Mouse (Mus musculus) megakaryocyte progenitor cell, adult 5-6 weeks (primary cell): ENCODE results near the gene Ptgdr2. TPM values are rescaled to one million over a fixed set of nuclear protein-coding genes. Genes with fewer than 3 reads are reported as not detected.
A peak's percentile ranks its signal among the peaks of the same experiment; 100 is the strongest.

Experiments used
- ATAC-seq: replicated peaks from 2 replicates; pipeline ENCODE4 v1.8.0; 2016; ENCODE audit warnings: mild to moderate bottlenecking, moderate TSS enrichment, inconsistent platforms; ENCODE audit not compliant: poor library complexity
- total RNA-seq, 2 experiments: library from RNA; stranded (forward) in 1 of 2; stranded (reverse) in 1 of 2; fragments of 157-497, 149-512 nt in 1 of 2; fragments of 200-1000 nt in 1 of 2; gene quantifications; 2 replicates each; pipeline versions ENCODE4 v1.2.3 to v1.2.4; 2015 to 2017

Gene Ptgdr2
- total RNA-seq, 2 experiments from 2014 or later, result 0.07 TPM; not detected in 1

- ATAC-seq, result no peak
Measured at GRCm38 (mm10) chr19:10926666-10927065, 10.3 kb upstream of the Ptgdr2 start.

- peak; percentile 65 for ATAC-seq
Measured at GRCm38 (mm10) chr19:10930641-10931040, 6.3 kb upstream of the Ptgdr2 start.

GRCm38 (mm10) chr19:10935029-10935428, 1.9 kb upstream of the Ptgdr2 start:
- ATAC-seq, result no peak

GRCm38 (mm10) chr19:10936077-10936476, 883 bp upstream of the Ptgdr2 start:
- ATAC-seq, result no peak

GRCm38 (mm10) chr19:10938771-10939170, 1.8 kb downstream of the Ptgdr2 start:
- ATAC-seq, result no peak

GRCm38 (mm10) chr19:10940097-10940800, 3.3 kb downstream of the Ptgdr2 start:
- ATAC-seq, result peak; percentile 88

- 0 out of 2 replicates have a peak, but pooled peaks have one; percentile 3 for ATAC-seq
Measured at GRCm38 (mm10) chr19:10940801-10941457, 4.0 kb downstream of the Ptgdr2 start.

GRCm38 (mm10) chr19:10943955-10944354, 7.0 kb downstream of the Ptgdr2 start:
- peak; percentile 21 for ATAC-seq

GRCm38 (mm10) chr19:10946506-10946905, 9.5 kb downstream of the Ptgdr2 start:
- ATAC-seq, result no peak

GRCm38 (mm10) chr19:10947219-10947618, 10.3 kb downstream of the Ptgdr2 start:
- ATAC-seq, result peak; percentile 31

- ATAC-seq, result 0 out of 2 replicates have a peak, but pooled peaks have one; percentile 3
Measured at GRCm38 (mm10) chr19:10948416-10948815, 11.5 kb downstream of the Ptgdr2 start.

- peak; percentile 94 for ATAC-seq
Measured at GRCm38 (mm10) chr19:10949112-10949511, 12.2 kb downstream of the Ptgdr2 start, which contains the start of gene Ccdc86. Ccdc86 (minus strand) TSS chr19:10949266.

- no peak for ATAC-seq
Measured at GRCm38 (mm10) chr19:10949558-10949957, 12.6 kb downstream of the Ptgdr2 start.

- ATAC-seq, result no peak
Measured at GRCm38 (mm10) chr19:10952021-10952939, 15.3 kb downstream of the Ptgdr2 start.

- ATAC-seq, result peak; percentile 93
Measured at GRCm38 (mm10) chr19:10959085-10959977, 22.4 kb downstream of the Ptgdr2 start.

GRCm38 (mm10) chr19:10959978-10960346, 23.0 kb downstream of the Ptgdr2 start:
- ATAC-seq, result no peak

- no peak for ATAC-seq
Measured at GRCm38 (mm10) chr19:10965721-10966120, 28.8 kb downstream of the Ptgdr2 start.

- ATAC-seq, result no peak
Measured at GRCm38 (mm10) chr19:10968578-10968977, 31.6 kb downstream of the Ptgdr2 start.

- 0 out of 2 replicates have a peak, but pooled peaks have one; percentile 34 for ATAC-seq
Measured at GRCm38 (mm10) chr19:10970457-10970856, 33.5 kb downstream of the Ptgdr2 start.

GRCm38 (mm10) chr19:10972660-10973059, 35.7 kb downstream of the Ptgdr2 start:
- ATAC-seq, result no peak
